Mouse (Mus musculus) hindbrain, embryonic 14.5 days (tissue): ENCODE results near the gene Zcchc17. TPM values are rescaled to one million over a fixed set of nuclear protein-coding genes. Genes with fewer than 3 reads are reported as not detected.
A peak's percentile ranks its signal among the peaks of the same experiment; 100 is the strongest.

Experiments used
- ATAC-seq: fragments of 200-750 bp; cut with Nextera tagmentation; 2 replicates; pipeline ENCODE4 v1.8.0; 2017; ENCODE audit warnings: moderate number of reproducible peaks, mild to moderate bottlenecking, moderate TSS enrichment, moderate library complexity; ENCODE audit not compliant: low FRiP score
- DNase-seq: peaks from one replicate; pipeline ENCODE4 v3.0.0-alpha.2; 2015; ENCODE audit warnings: low spot score
- H3K27ac ChIP-seq: fragments of 300-500 bp; sonication (generic); 2 replicates; pipeline ENCODE4 v1.5.1; 2014; ENCODE audit warnings: mild to moderate bottlenecking, moderate library complexity
- H3K27me3 ChIP-seq: fragments of 300-500 bp; sonication (generic); 2 replicates; pipeline ENCODE4 v1.6.1; 2014; ENCODE audit warnings: mild to moderate bottlenecking, low read length, mixed read lengths; ENCODE audit not compliant: control insufficient read depth, insufficient read depth
- H3K36me3 ChIP-seq: fragments of 300-500 bp; sonication (generic); replicated peaks from 2 replicates; pipeline ENCODE4 v1.6.1; 2014; ENCODE audit not compliant: control insufficient read depth, insufficient read depth
- H3K4me1 ChIP-seq: fragments of 300-500 bp; sonication (generic); replicated peaks from 2 replicates; pipeline ENCODE4 v1.6.1; 2014; ENCODE audit warnings: antibody characterized with exemption, low read length, mixed read lengths; ENCODE audit not compliant: control insufficient read depth, insufficient read depth
- H3K4me2 ChIP-seq: fragments of 300-500 bp; sonication (generic); replicated peaks from 2 replicates; pipeline ENCODE4 v1.6.1; 2014; ENCODE audit warnings: mild to moderate bottlenecking, moderate library complexity
- H3K4me3 ChIP-seq: fragments of 300-500 bp; sonication (generic); replicated peaks from 2 replicates; pipeline ENCODE4 v1.5.1; 2014; ENCODE audit warnings: mild to moderate bottlenecking, low read length
- H3K9ac ChIP-seq: fragments of 300-500 bp; sonication (generic); 2 replicates; pipeline ENCODE4 v1.6.1; 2014
- H3K9me3 ChIP-seq: fragments of 300-500 bp; sonication (generic); 2 replicates; pipeline ENCODE4 v1.6.1; 2016; ENCODE audit warnings: low read length; ENCODE audit not compliant: control insufficient read depth
- WGBS: fragments of 180-500 bp; shearing (Covaris S2); extraction: QIAGEN DNeasy Blood & Tissue Kit; methylation state at CpG from one replicate; pipeline ENCODE4 v1.1.7; 2014; 5-methylcytosine and 5-hydroxymethylcytosine counted together
- polyA plus RNA-seq: library from polyadenylated mRNA; unstranded; fragments of >200 nt; fragmentation: Nextera tagmentation; extraction: Ambion mirVana; gene quantifications from 2 replicates; pipeline ENCODE4 v1.2.1, GENCODE M21; 2014

Zcchc17 gene
- polyA plus RNA-seq, 1 experiment from 2014 or later: 88.1 TPM

- WGBS: 79% methylated on average over 7 of the region's 7 CpGs
- no peak for DNase-seq
Measured at GRCm38 (mm10) chr4:130276573-130277176, 83.1 kb downstream of the Zcchc17 start.

GRCm38 (mm10) chr4:130275823-130276105 lies 84.0 kb downstream of the Zcchc17 start:
- Histone ChIP-seq H3K36me3 (no peaks in the 10 kb centered on the region), H3K4me1 (peaks cover 23% of the 10 kb centered on the region), H3K9ac (peak overlapping the region; percentile 92), H3K4me2 (peak overlapping the region; percentile 66), H3K27me3 (0 out of 2 replicates have a peak, but pooled peaks cover 2% of the 10 kb centered on the region), H3K4me3 (peak overlapping the region; percentile 60), H3K9me3 (no peaks in the 10 kb centered on the region), H3K27ac (peak overlapping the region; percentile 97)
- DNase-seq: no peak
- no peak for ATAC-seq
- WGBS: 34% methylated on average over 5 of the region's 5 CpGs

More at GRCm38 (mm10) chr4:130276573-130277176, 83.1 kb downstream of the Zcchc17 start:
- Histone ChIP-seq H3K27ac (no peak overlapping the region), H3K9ac (no peak overlapping the region), H3K36me3 (no peaks in the 10 kb centered on the region), H3K9me3 (no peaks in the 10 kb centered on the region), H3K4me3 (no peak overlapping the region), H3K27me3 (0 out of 2 replicates have a peak, but pooled peaks cover 2% of the 10 kb centered on the region), H3K4me1 (peaks cover 23% of the 10 kb centered on the region), H3K4me2 (no peak overlapping the region)
- ATAC-seq: no peak

- H3K27me3 ChIP-seq: 0 out of 2 replicates have a peak, but pooled peaks cover 2% of the 10 kb centered on the region
- H3K4me3 ChIP-seq: peak overlapping the region; percentile 60
- DNase-seq (peak; percentile 57), ATAC-seq (peak; percentile 35)
- H3K4me2 ChIP-seq: peak overlapping the region; percentile 66
- H3K4me1 ChIP-seq: peaks cover 23% of the 10 kb centered on the region
- peak overlapping the region; percentile 92 for H3K9ac ChIP-seq
- under 1% methylated on average over 61 of the region's 62 CpGs for WGBS
- H3K27ac ChIP-seq: peak overlapping the region; percentile 97
- H3K9me3 ChIP-seq: no peaks in the 10 kb centered on the region
- no peaks in the 10 kb centered on the region for H3K36me3 ChIP-seq
Measured at GRCm38 (mm10) chr4:130275016-130275822, 84.5 kb downstream of the Zcchc17 start.

- ATAC-seq: peak; percentile 81
- Histone ChIP-seq H3K4me2 (peak overlapping the region; percentile 66), H3K36me3 (no peaks in the 10 kb centered on the region), H3K9me3 (no peaks in the 10 kb centered on the region), H3K27me3 (0 out of 2 replicates have a peak, but pooled peaks cover 2% of the 10 kb centered on the region), H3K4me1 (peaks cover 23% of the 10 kb centered on the region), H3K9ac (peak overlapping the region; percentile 92), H3K27ac (peak overlapping the region; percentile 97), H3K4me3 (peak overlapping the region; percentile 60)
- DNase-seq: peak; percentile 65
- under 1% methylated on average over 29 of the region's 29 CpGs for WGBS
Measured at GRCm38 (mm10) chr4:130274346-130275015, 85.3 kb downstream of the Zcchc17 start.

- H3K36me3 ChIP-seq: no peaks in the 10 kb centered on the region
- peak overlapping the region; percentile 60 for H3K4me3 ChIP-seq
- H3K4me1 ChIP-seq: peaks cover 23% of the 10 kb centered on the region
- H3K27me3 ChIP-seq: 0 out of 2 replicates have a peak, but pooled peaks cover 2% of the 10 kb centered on the region
- 4% methylated on average over 10 of the region's 12 CpGs for WGBS
- peak overlapping the region; percentile 97 for H3K27ac ChIP-seq
- no peaks in the 10 kb centered on the region for H3K9me3 ChIP-seq
- H3K4me2 ChIP-seq: peak overlapping the region; percentile 66
- DNase-seq: peak; percentile 55
- peak; percentile 16 for ATAC-seq
- H3K9ac ChIP-seq: peak overlapping the region; percentile 92
Measured at GRCm38 (mm10) chr4:130273698-130274345, 85.9 kb downstream of the Zcchc17 start.

GRCm38 (mm10) chr4:130270611-130271347 lies 89.0 kb downstream of the Zcchc17 start:
- H3K27ac ChIP-seq: no peak overlapping the region
- ATAC-seq (no peak), DNase-seq (no peak)
- H3K27me3 ChIP-seq: no peaks in the 10 kb centered on the region
- no peaks in the 10 kb centered on the region for H3K9me3 ChIP-seq
- no peaks in the 10 kb centered on the region for H3K36me3 ChIP-seq
- H3K4me1 ChIP-seq: peaks cover 19% of the 10 kb centered on the region
- 92% methylated on average over 6 of the region's 6 CpGs for WGBS
- H3K4me3 ChIP-seq: no peak overlapping the region
- no peak overlapping the region for H3K4me2 ChIP-seq
- H3K9ac ChIP-seq: no peak overlapping the region

- WGBS: 70% methylated on average over 8 of the region's 8 CpGs
- Histone ChIP-seq H3K27ac (no peak overlapping the region), H3K4me1 (peaks cover 14% of the 10 kb centered on the region), H3K36me3 (no peaks in the 10 kb centered on the region), H3K9me3 (no peaks in the 10 kb centered on the region), H3K4me3 (no peak overlapping the region), H3K27me3 (no peaks in the 10 kb centered on the region), H3K4me2 (no peak overlapping the region), H3K9ac (no peak overlapping the region)
- no peak for DNase-seq
- ATAC-seq: no peak
Measured at GRCm38 (mm10) chr4:130270089-130270488, 89.7 kb downstream of the Zcchc17 start.

GRCm38 (mm10) chr4:130268736-130269135 lies 91.0 kb downstream of the Zcchc17 start:
- 85% methylated on average over 10 of the region's 10 CpGs for WGBS
- Histone ChIP-seq H3K9me3 (no peaks in the 10 kb centered on the region), H3K4me1 (peaks cover 13% of the 10 kb centered on the region), H3K27me3 (no peaks in the 10 kb centered on the region), H3K27ac (no peak overlapping the region), H3K4me2 (no peak overlapping the region), H3K36me3 (0 out of 2 replicates have a peak, but pooled peaks cover 3% of the 10 kb centered on the region), H3K9ac (no peak overlapping the region), H3K4me3 (no peak overlapping the region)
- DNase-seq (no peak), ATAC-seq (no peak)
